Mouse (Mus musculus) heart, postnatal 0 days (tissue): ENCODE measurements around the gene Gm20481. TPM values are rescaled to one million over a fixed set of nuclear protein-coding genes. Genes with fewer than 3 reads are reported as not detected.
A peak's percentile ranks its signal among the peaks of the same experiment; 100 is the strongest.
"Not testable (repeated sequence)": the region's sequence is repeated elsewhere in the genome, so short reads cannot be mapped to it uniquely, and the experiment has no call there.

Experiments used
- ATAC-seq: fragments of 200-750 bp; cut with Nextera tagmentation; 2 replicates; pipeline ENCODE4 v1.8.0; 2017; ENCODE audit warnings: low read depth, moderate number of reproducible peaks, moderate library complexity; ENCODE audit not compliant: insufficient read depth
- DNase-seq: peaks from one replicate; pipeline ENCODE4 v3.0.0-alpha.2; 2016; ENCODE audit warnings: low spot score
- H3K27ac ChIP-seq: fragments of 300-500 bp; sonication (generic); 2 replicates; pipeline ENCODE4 v1.5.1; 2014; ENCODE audit warnings: low read depth, mild to moderate bottlenecking
- H3K27me3 ChIP-seq: fragments of 300-500 bp; sonication (generic); 2 replicates; pipeline ENCODE4 v1.6.1; 2014; ENCODE audit warnings: low read length, mixed read lengths; ENCODE audit not compliant: control insufficient read depth, insufficient read depth
- H3K36me3 ChIP-seq: fragments of 300-500 bp; sonication (generic); replicated peaks from 2 replicates; pipeline ENCODE4 v1.6.1; 2014; ENCODE audit warnings: low read length, mixed read lengths; ENCODE audit not compliant: control insufficient read depth, insufficient read depth
- H3K4me1 ChIP-seq: fragments of 300-500 bp; sonication (generic); 2 replicates; pipeline ENCODE4 v1.6.1; 2014; ENCODE audit warnings: antibody characterized with exemption; ENCODE audit not compliant: control insufficient read depth, insufficient read depth
- H3K4me2 ChIP-seq: fragments of 300-500 bp; sonication (generic); 2 replicates; pipeline ENCODE4 v1.6.1; 2014; ENCODE audit warnings: low read depth, mild to moderate bottlenecking, low read length, moderate library complexity
- H3K4me3 ChIP-seq: fragments of 300-500 bp; sonication (generic); 2 replicates; pipeline ENCODE4 v1.5.1; 2014; ENCODE audit warnings: low read depth, low read length
- H3K9ac ChIP-seq: fragments of 300-500 bp; sonication (generic); replicated peaks from 2 replicates; pipeline ENCODE4 v1.6.1; 2014; ENCODE audit warnings: low read depth, low read length, mixed read lengths
- H3K9me3 ChIP-seq: fragments of 300-500 bp; sonication (generic); replicated peaks from 2 replicates; pipeline ENCODE4 v1.6.1; 2016; ENCODE audit warnings: low read length; ENCODE audit not compliant: control insufficient read depth
- CTCF ChIP-seq: IDR thresholded peaks from 2 replicates; pipeline ENCODE4 v1.5.1; 2016; ENCODE audit warnings: antibody characterized with exemption, control low read depth, low read depth
- EP300 ChIP-seq: IDR thresholded peaks from 2 replicates; pipeline ENCODE4 v1.6.1; 2016; ENCODE audit warnings: antibody characterized with exemption, low read depth
- WGBS: fragments of 180-500 bp; shearing (Covaris S2); extraction: QIAGEN DNeasy Blood & Tissue Kit; methylation state at CpG from one replicate; pipeline ENCODE4 v1.1.7; 2014; 5-methylcytosine and 5-hydroxymethylcytosine counted together
- polyA plus RNA-seq: library from polyadenylated mRNA; unstranded; fragments of >200 nt; fragmentation: Nextera tagmentation; extraction: Ambion mirVana; gene quantifications from 2 replicates; pipeline ENCODE4 v1.2.1, GENCODE M21; 2015
- total RNA-seq: library from RNA; depleted of rRNA; stranded (reverse); fragments of >200 nt; gene quantifications from 2 replicates; pipeline ENCODE4 v1.2.3, GENCODE M21; 2014; ENCODE audit warnings: low replicate concordance

The Gm20481 gene
- total and polyA plus RNA-seq, 2 experiments from 2014 or later: not detected

DNA sequence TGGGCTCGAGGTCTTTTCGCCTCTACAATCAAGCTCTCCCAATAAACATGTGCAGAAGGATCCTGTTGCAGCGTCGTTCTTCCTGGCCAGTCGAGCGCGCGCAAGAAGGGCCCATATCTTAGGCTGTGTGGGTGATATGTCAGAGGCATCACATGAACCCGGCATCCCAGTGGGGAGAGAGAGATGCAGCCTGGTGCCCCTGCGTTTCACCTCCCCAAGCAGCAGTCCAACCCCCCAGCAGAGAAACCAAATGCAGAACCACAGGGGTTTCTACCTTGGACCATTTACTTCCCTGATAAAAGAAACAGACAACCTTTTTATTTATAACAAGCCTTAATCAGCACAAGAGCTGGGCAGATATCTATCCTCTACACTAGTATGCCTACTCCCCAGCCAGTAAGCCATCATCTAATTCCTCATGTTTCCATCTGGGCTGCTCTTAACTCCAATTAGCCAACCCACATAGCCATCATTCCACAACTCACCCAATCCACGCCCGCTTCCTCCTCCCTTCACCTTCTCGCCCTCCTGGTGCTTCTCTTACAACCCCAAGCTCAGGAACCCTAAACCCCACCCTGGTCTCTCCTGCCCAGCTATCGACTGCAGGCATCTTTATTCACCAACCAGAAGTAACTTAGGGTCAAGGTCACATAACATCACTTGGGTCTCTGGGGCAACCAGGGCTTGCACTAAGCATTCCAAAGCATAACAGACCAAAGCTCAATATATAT, 26.9 kb downstream of the Gm20481 start:
- 85% methylated on average over 12 of the region's 14 CpGs for WGBS
- Histone ChIP-seq H3K9me3 (no peaks in the 10 kb centered on the region), H3K36me3 (peaks cover 16% of the 10 kb centered on the region; the same call in 1 of the 2 replicates), H3K4me2 (0 out of 2 replicates have a peak overlapping the region, but pooled peaks have one; percentile 3), H3K27me3 (no peaks in the 10 kb centered on the region), H3K27ac (no peak overlapping the region), H3K9ac (no peak overlapping the region; the same call in 1 of the 2 replicates), H3K4me3 (no peak overlapping the region), H3K4me1 (peaks cover 18% of the 10 kb centered on the region)
- TF ChIP-seq EP300 (no peak), CTCF (no peak)
- no peak for ATAC-seq
- no peak for DNase-seq

DNA sequence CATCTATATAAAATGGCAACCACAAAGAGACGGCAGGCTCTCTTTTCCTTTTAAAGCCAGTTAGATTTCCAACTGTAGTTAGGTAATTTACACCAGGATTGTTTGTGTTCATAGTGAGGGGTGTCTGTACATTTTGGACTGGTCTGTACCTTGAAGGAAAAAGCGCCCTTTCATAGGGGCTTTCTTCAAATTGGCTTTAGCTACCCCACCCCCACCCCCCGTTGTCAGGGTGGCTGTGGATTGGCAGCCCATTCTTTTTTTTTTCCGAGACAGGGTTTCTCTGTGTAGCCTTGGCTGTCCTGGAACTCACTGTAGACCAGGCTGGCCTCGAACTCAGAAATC, 27.4 kb downstream of the Gm20481 start:
- Histone ChIP-seq H3K9me3 (no peaks in the 10 kb centered on the region), H3K4me3 (no peak overlapping the region)
- 88% methylated on average over 5 of the region's 5 CpGs for WGBS

DNA sequence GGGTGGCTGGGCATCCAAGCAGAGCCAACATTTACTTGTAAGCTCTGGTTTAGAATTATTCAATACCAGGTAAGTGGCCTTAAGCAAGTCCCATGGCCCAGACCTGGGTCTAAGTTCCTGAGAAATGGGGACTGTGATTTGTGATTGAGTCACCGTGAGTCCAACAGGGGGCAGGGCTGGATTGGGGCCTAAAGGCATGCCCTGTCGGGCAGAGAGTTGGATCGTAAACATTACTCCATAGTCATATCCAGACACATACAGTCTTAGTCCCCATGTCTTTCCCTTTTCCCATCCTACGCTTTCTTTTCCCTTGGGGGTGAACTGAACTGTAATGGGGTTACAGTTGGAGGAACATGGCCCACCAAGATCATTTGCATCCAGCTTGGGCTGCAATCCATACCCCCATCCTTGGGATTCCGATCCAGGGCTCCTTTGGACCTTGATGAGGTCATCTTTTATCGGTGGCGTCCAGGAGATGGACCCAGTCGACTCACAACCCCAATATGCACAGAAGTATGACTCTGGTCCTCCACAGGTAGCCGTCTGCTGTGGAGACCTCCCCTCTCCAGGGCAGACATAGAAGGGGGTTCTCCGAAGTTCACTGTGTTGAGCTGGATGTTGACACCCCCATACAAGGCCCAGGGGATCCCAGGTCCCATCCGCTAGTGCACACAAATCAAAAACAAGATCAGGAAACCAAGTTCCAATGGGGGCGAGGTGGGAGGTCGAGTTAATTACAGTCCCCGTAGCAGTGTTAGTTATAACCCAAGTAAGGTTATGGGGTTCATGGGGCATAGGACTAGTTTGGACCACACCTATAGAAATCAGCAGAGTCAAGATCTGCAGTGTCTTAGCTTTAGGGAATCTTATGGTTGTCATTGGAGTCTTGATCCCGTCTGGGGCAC, 29.1 kb downstream of the Gm20481 start:
- H3K36me3 ChIP-seq: peaks cover 16% of the 10 kb centered on the region; the same call in 1 of the 2 replicates
- H3K4me2 ChIP-seq: peak overlapping the region; percentile 98
- H3K9me3 ChIP-seq: no peaks in the 10 kb centered on the region
- 85% methylated on average over 15 of the region's 15 CpGs for WGBS
- H3K27ac ChIP-seq: no peak overlapping the region
- H3K4me1 ChIP-seq: peaks cover 29% of the 10 kb centered on the region
- H3K27me3 ChIP-seq: no peaks in the 10 kb centered on the region
- peak overlapping the region; percentile 30 for H3K9ac ChIP-seq
- ATAC-seq (no peak), DNase-seq (no peak)
- peak overlapping the region; percentile 41; the same call in 1 of the 2 replicates for H3K4me3 ChIP-seq
- TF ChIP-seq CTCF (no peak), EP300 (no peak)

More for the DNA sequence above, 27.4 kb downstream of the Gm20481 start:
- Histone ChIP-seq H3K27ac (no peak overlapping the region), H3K36me3 (peaks cover 16% of the 10 kb centered on the region; the same call in 1 of the 2 replicates), H3K4me2 (0 out of 2 replicates have a peak overlapping the region, but pooled peaks have one; percentile 3), H3K4me1 (peaks cover 21% of the 10 kb centered on the region), H3K9ac (no peak overlapping the region; the same call in 1 of the 2 replicates), H3K27me3 (no peaks in the 10 kb centered on the region)
- ATAC-seq: no peak
- no peak for DNase-seq
- TF ChIP-seq CTCF: no peak
- TF ChIP-seq EP300: no peak

DNA sequence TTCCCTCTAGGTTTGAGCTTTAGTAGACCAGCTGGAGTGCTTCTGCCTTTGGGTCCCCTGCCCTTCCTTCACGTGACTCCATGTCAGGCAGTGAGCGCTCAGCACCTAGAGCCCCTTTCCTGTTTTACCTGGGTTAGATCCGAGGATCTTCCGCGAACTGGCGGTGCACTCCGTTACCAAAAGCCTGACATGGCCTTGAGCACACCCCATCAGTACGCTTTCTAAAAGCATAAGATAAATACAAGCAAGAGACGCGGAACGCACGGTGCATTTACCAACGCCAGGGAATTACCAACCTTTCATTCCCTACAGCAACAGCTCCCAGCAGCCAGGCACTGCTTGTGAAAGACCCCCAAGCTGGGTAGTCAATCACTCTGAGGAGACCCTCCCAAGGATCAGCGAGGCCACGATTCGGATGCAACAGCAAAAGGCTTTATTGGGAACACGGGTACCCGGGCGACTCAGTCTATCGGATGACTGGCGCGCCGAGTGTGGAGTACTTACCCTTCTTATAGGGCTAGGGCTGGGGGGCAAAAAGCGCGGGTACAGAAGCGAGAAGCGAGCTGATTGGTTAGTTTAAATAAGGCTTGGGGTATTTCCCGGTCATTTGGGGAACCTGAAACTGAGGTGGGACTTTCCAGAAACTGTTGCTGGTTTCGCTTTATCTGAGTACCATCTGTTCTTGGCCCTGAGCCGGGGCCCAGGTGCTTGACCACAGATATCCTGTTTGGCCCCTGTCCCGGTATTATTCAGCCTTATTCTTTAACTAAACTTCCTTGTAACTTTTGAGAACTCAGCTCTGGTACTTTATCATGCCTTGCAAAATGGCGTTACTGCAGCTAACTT, 30.4 kb downstream of the Gm20481 start:
- peaks cover 29% of the 10 kb centered on the region for H3K4me1 ChIP-seq
- DNase-seq: not testable (repeated sequence)

More for the DNA sequence above, 30.4 kb downstream of the Gm20481 start:
- Histone ChIP-seq H3K27ac (peak overlapping the region; percentile 99), H3K4me3 (peak overlapping the region; percentile 97), H3K36me3 (peaks cover 28% of the 10 kb centered on the region), H3K4me2 (peak overlapping the region; percentile 98), H3K9ac (peak overlapping the region; percentile 88)
- WGBS: 18% methylated on average over 28 of the region's 32 CpGs
- not testable (repeated sequence) for ATAC-seq, H3K9me3 ChIP-seq, H3K27me3 ChIP-seq
